Comparison of ENCODE assay signal across 10 mouse cellular contexts in genomic region chr19:46978920-46979780, GRCm38 (mm10). TPM values are rescaled to one million over a fixed set of nuclear protein-coding genes. Genes with fewer than 3 reads are reported as not detected.
DNase-seq lines count a peak whose midpoint lies in the region; ATAC-seq and TF ChIP-seq lines count a peak whose summit lies in the region.
"Had no signal": no experiment of that assay in that cellular context is flagged by ENCODE, and none has a peak within 500 bp of the region (broad histone marks: within the 10 kb centered on the region; RNA-seq: fewer than 3 reads in every experiment).

No protein-coding gene starts in this region.

- no peak for DNase-seq in liver
- peak; percentile 61 for DNase-seq in adrenal gland, adult 8-10 months
- DNase-seq in gastrocnemius, postnatal 25 days = peak; percentile 54
- DNase-seq in urinary bladder, postnatal 36 days (ENCODE audit: low spot score in 2 of 2) = no peak
- DNase-seq in retina, postnatal 1 day = no peak
- DNase-seq: cerebellum, adult 2 months had no signal

- 0 out of 2 replicates have a peak overlapping the region, but pooled peaks have one; percentile 31 for H3K27ac ChIP-seq in liver, embryonic 12.5 days
- peak overlapping the region; percentile 79 for H3K27ac ChIP-seq in small intestine, adult 2 months (ENCODE audit: insufficient read depth, low read depth, low read length)

- no peaks in the 10 kb centered on the region for H3K27me3 ChIP-seq in liver, embryonic 12.5 days (replicated peaks)
- H3K27me3 ChIP-seq in small intestine, adult 2 months (ENCODE audit: control insufficient read depth, insufficient read depth, low read length) = no peaks in the 10 kb centered on the region

- ATAC-seq in liver, embryonic 12.5 days = no peak

- no peaks in the 10 kb centered on the region for H3K36me3 ChIP-seq in liver, embryonic 12.5 days
- no peaks in the 10 kb centered on the region for H3K36me3 ChIP-seq in small intestine, adult 2 months (ENCODE audit: control insufficient read depth, insufficient read depth, low read length)

- TF ChIP-seq POLR2A in small intestine, adult 2 months (IDR thresholded peaks at IDR 0.05; ENCODE audit: low read depth, low read length) = no peak

- no peaks in the 10 kb centered on the region for H3K9me3 ChIP-seq in liver, embryonic 12.5 days (replicated peaks)

- no peak for TF ChIP-seq CTCF in small intestine, adult 2 months (IDR thresholded peaks at IDR 0.05; ENCODE audit: extremely low read depth, insufficient read length, insufficient replicate concordance, low read depth, low read length)

- 53% methylated on average over 17 of the region's 17 CpGs for WGBS in liver, embryonic 12.5 days (ENCODE audit: insufficient replicate concordance)
- 51% methylated on average over 17 of the region's 17 CpGs for WGBS in small intestine, adult 2 months

- peaks cover 59% of the 10 kb centered on the region for H3K4me1 ChIP-seq in liver, embryonic 12.5 days
- peaks cover 20% of the 10 kb centered on the region; the same call in 1 of the 2 replicates for H3K4me1 ChIP-seq in small intestine, adult 2 months (ENCODE audit: control insufficient read depth, insufficient read depth, insufficient read length, low read length)

- peak overlapping the region; percentile 28; the same call in 1 of the 2 replicates for H3K4me2 ChIP-seq in liver, embryonic 12.5 days

- no peak overlapping the region for H3K9ac ChIP-seq in liver, embryonic 12.5 days

- H3K4me3 ChIP-seq in liver, embryonic 12.5 days = no peak overlapping the region
- H3K4me3 ChIP-seq in small intestine, adult 2 months (ENCODE audit: low read depth, low read length) = no peak overlapping the region
- H3K4me3 ChIP-seq: erythroblast, embryonic 14.5 days had no signal

RNA-seq across cellular contexts. Expression of gene Ina, which starts 35.3 kb away (rescaled TPM):
- 0.11 and 0.12 TPM in 2 replicates for polyA plus RNA-seq in liver, embryonic 12.5 days (2016; fragmentation: Nextera tagmentation; extraction: Ambion mirVana)
- 1 to 10 TPM; 6.1 to 9.9 (median 7.6) TPM for total RNA-seq in adrenal gland, adult 8-10 months (2022)
- not detected for total RNA-seq in gastrocnemius, postnatal 25 days (2021)
- polyA plus RNA-seq in small intestine, adult 2 months (2012; rRNA removed) = 0.39 and 0.53 TPM in 2 replicates
- total RNA-seq: heart, postnatal 10 days had no signal
- polyA plus RNA-seq: erythroblast, embryonic 14.5 days had no signal

RNA-seq across cellular contexts. Expression of gene Nt5c2, which starts 35.8 kb away (rescaled TPM):
- 67.1 and 78.5 TPM in 2 replicates for polyA plus RNA-seq in liver, embryonic 12.5 days (2016; fragmentation: Nextera tagmentation; extraction: Ambion mirVana)
- 10 to 100 TPM; 44.2 to 83.0 (median 65.5) TPM for total RNA-seq in adrenal gland, adult 8-10 months (2022)
- total RNA-seq in gastrocnemius, postnatal 25 days (2021) = 10 to 100 TPM; 17.0 to 23.6 TPM
- 4.4 and 6.1 TPM in 2 replicates for polyA plus RNA-seq in small intestine, adult 2 months (2012; rRNA removed)

Comparison
In these comparisons a context has a peak if more than half of its experiments do, and no peak if none do; other contexts are left out.
1. DNase-seq: peak in adrenal gland, adult 8-10 months (single experiment) and gastrocnemius, postnatal 25 days (single experiment); none in liver (single experiment), urinary bladder, postnatal 36 days (0 of 2) and retina, postnatal 1 day (single experiment).
2. RNA of gene Ina, which starts 35.3 kb away (total RNA-seq): 6.1 to 9.9 TPM in adrenal gland, adult 8-10 months; not detected in gastrocnemius, postnatal 25 days; every median in the first group is over 4 times any median in the second.